Mouse (Mus musculus) liver, embryonic 14.5 days (tissue): Measurements from ENCODE around the gene Ephb1. TPM values are rescaled to one million over a fixed set of nuclear protein-coding genes. Genes with fewer than 3 reads are reported as not detected.

ENCODE experiments used
- ATAC-seq: fragments of 200-750 bp; cut with Nextera tagmentation; 2 replicates; pipeline ENCODE4 v1.8.0; 2017; ENCODE audit warnings: moderate number of reproducible peaks, mild to moderate bottlenecking, moderate library complexity; ENCODE audit not compliant: insufficient read depth
- DNase-seq, 3 experiments: peaks; one replicate each; pipeline ENCODE4 v3.0.0-alpha.2; 2012 to 2013; ENCODE audit warnings: low read depth in 3 of 3, low spot score in 3 of 3
- H3K27ac ChIP-seq: fragments of 300-500 bp; sonication (generic); 2 replicates; pipeline ENCODE4 v1.5.1; 2014; ENCODE audit warnings: moderate library complexity, mild to moderate bottlenecking, control low read depth, inconsistent platforms
- H3K27me3 ChIP-seq: fragments of 300-500 bp; sonication (generic); 2 replicates; pipeline ENCODE4 v1.6.1; 2014; ENCODE audit warnings: mild to moderate bottlenecking, low read length, moderate library complexity; ENCODE audit not compliant: control insufficient read depth, insufficient read depth
- H3K36me3 ChIP-seq: fragments of 300-500 bp; sonication (generic); replicated peaks from 2 replicates; pipeline ENCODE4 v1.6.1; 2014; ENCODE audit warnings: low read depth; ENCODE audit not compliant: control insufficient read depth, insufficient read depth
- H3K4me1 ChIP-seq, 2 experiments: fragments of 200-500 bp in 1 of 2; fragments of 300-500 bp in 1 of 2; sonication (generic) in 1 of 2; replicated peaks; 2 replicates each; pipeline ENCODE4 v1.6.1; 2012 to 2014; ENCODE audit warnings: antibody characterized with exemption in 1 of 2, inconsistent platforms in 1 of 2, low read length in 1 of 2; ENCODE audit not compliant: control insufficient read depth in 2 of 2, insufficient read depth in 2 of 2
- H3K4me2 ChIP-seq: fragments of 300-500 bp; sonication (generic); 2 replicates; pipeline ENCODE4 v1.6.1; 2014; ENCODE audit warnings: low read depth, mild to moderate bottlenecking, control low read depth, moderate library complexity
- H3K4me3 ChIP-seq, 2 experiments: fragments of 200-500 bp in 1 of 2; fragments of 300-500 bp in 1 of 2; sonication (generic) in 1 of 2; 2 replicates each; pipeline ENCODE4 v1.5.1; 2012 to 2014; ENCODE audit warnings: low read depth in 2 of 2, low read length in 2 of 2, mild to moderate bottlenecking in 2 of 2, control low read depth in 1 of 2, inconsistent platforms in 1 of 2, moderate library complexity in 1 of 2; ENCODE audit not compliant: insufficient read depth in 1 of 2
- H3K9ac ChIP-seq: fragments of 300-500 bp; sonication (generic); replicated peaks from 2 replicates; pipeline ENCODE4 v1.6.1; 2014; ENCODE audit warnings: mild to moderate bottlenecking, control low read depth, moderate library complexity
- H3K9me3 ChIP-seq: fragments of 300-500 bp; sonication (generic); 2 replicates; pipeline ENCODE4 v1.6.1; 2016; ENCODE audit warnings: low read length, mixed read lengths; ENCODE audit not compliant: control insufficient read depth
- CTCF ChIP-seq: IDR thresholded peaks from 2 replicates; pipeline ENCODE4 v1.5.1; 2016; ENCODE audit warnings: antibody characterized with exemption, low read depth, control low read depth
- EP300 ChIP-seq: IDR thresholded peaks from 2 replicates; pipeline ENCODE4 v1.6.1; 2016; ENCODE audit warnings: antibody characterized with exemption, low read depth
- WGBS: fragments of 180-500 bp; shearing (Covaris S2); extraction: QIAGEN DNeasy Blood & Tissue Kit; methylation state at CpG from one replicate; pipeline ENCODE4 v1.1.7; 2014; ENCODE audit not compliant: insufficient replicate concordance; 5-methylcytosine and 5-hydroxymethylcytosine counted together
- polyA plus RNA-seq, 2 experiments: library from polyadenylated mRNA; depleted of rRNA in 1 of 2; stranded (reverse) in 1 of 2; unstranded in 1 of 2; fragments of >200 nt; fragmentation: Nextera tagmentation in 1 of 2; extraction: Ambion mirVana in 1 of 2; gene quantifications; 2 replicates each; pipeline versions ENCODE4 v1.2.1 to v1.2.3; 2012 to 2014

Gene Ephb1
- polyA plus RNA-seq, 2 experiments = 0.25 to 0.29 TPM

DNA sequence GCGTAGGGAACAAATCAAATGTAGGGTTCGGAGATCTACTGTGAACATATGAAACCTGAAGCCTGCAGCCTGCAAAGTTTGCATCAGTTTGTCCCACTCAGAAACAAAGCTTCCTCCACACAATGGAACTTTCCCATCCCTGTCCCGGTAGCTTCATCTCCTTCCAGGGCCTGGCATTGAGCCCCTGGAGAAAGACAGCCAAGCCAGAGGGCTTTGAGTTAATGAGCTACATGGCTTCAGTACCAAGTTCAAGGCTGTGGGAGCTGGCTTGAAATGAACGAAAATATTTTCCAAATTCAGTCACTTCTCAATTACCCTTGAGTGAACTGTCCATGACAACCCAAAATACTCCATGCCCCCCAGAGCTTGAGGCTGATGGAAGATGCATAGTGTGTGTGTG lies 160.4 kb downstream of the Ephb1 start:
- Histone ChIP-seq H3K36me3 (no peaks in the 10 kb centered on the region), H3K9ac (no peak overlapping the region), H3K4me2 (no peak overlapping the region), H3K27ac (no peak overlapping the region), H3K27me3 (no peaks in the 10 kb centered on the region), H3K4me3 (no peak overlapping the region), H3K9me3 (no peaks in the 10 kb centered on the region), H3K4me1 (no peaks in the 10 kb centered on the region)
- DNase-seq (no peak), ATAC-seq (no peak)
- WGBS = 62% methylated on average over 4 of the region's 4 CpGs
- TF ChIP-seq CTCF (no peak), EP300 (no peak)

DNA sequence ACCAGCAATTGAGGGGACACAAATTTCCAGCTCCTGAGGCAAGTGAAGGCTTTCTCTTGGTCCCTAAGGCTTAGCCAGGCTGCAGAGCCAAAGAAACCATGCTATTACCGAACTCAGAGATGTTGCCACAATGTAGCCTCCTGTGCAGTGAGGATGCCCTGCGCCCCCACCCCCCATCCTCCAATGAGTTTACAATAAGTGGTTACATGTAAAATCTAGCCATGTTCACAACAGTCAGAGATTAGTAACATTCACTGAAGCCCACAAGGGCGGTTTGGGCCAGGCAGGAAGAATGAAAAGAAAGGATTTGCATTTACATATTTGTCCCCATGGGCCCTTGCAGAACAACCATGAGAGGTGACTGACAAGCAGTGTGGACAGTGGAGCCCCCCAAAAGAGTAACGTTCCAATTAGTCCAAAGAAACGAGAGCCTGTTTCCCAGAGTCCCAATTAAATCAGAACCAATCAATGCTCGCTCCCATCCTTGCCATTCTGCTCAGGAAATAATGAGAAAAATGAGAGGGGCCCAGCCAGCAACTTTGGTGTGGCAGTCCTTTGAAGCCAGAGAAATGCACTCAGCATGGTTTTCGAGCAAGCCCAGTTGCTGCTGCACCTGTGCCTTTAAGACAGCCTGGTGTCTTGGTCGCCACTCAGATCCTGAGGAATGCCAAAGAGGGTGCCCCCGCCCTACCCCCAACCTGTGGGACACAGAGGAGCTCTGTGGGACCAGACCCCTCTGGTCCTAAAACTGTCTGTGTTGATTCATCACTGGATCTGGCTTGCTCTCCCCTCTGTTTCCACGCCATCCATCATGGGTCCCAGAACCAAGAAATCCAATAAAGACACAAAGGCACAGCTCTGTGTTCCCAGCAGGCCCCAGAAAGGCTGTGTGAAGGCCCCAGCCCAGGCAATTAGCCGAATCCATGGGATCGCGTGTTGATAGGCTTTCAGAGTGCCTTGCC lies 161.5 kb downstream of the Ephb1 start:
- Histone ChIP-seq H3K9ac (no peak overlapping the region), H3K4me3 (no peak overlapping the region), H3K4me2 (no peak overlapping the region), H3K27me3 (no peaks in the 10 kb centered on the region), H3K27ac (no peak overlapping the region), H3K9me3 (no peaks in the 10 kb centered on the region), H3K4me1 (no peaks in the 10 kb centered on the region), H3K36me3 (no peaks in the 10 kb centered on the region)
- ATAC-seq = no peak
- WGBS = 49% methylated on average over 13 of the region's 13 CpGs
- DNase-seq = no peak
- no peak for TF ChIP-seq EP300
- no peak for TF ChIP-seq CTCF

DNA sequence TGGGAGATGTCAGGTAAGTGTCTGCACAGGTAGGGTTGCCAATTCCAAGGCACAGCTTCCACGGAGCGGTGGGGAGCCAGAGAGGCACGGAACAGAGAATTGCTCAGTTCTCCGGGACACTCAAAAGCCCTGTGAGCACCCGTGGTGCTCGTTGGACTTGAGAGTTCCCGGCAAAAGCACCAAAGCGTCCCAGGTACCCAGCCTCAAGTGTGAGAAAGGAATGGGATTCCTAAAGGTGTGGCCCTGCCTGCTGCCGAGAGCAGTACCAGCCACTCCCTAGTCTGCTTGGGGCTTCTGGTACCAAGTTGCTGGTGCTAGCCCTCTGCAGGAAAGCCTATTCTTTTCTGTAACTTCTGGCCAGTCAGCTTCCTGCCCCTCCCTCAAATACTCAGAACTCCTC lies 164.4 kb downstream of the Ephb1 start:
- no peak overlapping the region for H3K9ac ChIP-seq
- H3K27ac ChIP-seq = no peak overlapping the region
- ATAC-seq = no peak
- no peaks in the 10 kb centered on the region for H3K4me1 ChIP-seq
- no peak overlapping the region for H3K4me2 ChIP-seq
- no peaks in the 10 kb centered on the region for H3K27me3 ChIP-seq
- H3K4me3 ChIP-seq = no peak overlapping the region
- H3K9me3 ChIP-seq = no peaks in the 10 kb centered on the region
- no peak for DNase-seq
- WGBS = 59% methylated on average over 9 of the region's 9 CpGs
- TF ChIP-seq CTCF (no peak), EP300 (no peak)
- no peaks in the 10 kb centered on the region for H3K36me3 ChIP-seq

DNA sequence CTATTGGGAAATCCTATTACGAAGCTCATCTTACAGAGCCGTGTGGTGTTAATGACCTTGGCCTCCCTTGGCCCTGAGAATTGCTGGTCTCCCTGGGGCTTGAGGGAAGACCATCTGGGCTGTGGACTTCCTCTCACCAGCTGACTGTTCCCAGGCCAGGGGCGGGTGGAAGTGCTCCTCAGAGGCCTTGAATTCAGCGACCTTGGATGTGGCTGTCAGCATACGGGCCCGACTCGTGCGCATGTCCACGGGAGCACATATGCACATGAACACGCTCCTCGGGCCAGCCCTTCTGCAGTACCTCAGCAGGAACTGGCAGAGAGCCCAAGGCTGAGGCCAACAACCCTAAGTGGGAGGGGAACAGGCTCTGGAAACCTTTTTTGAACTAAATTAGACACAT lies 165.1 kb downstream of the Ephb1 start:
- H3K4me1 ChIP-seq = no peaks in the 10 kb centered on the region
- no peak overlapping the region for H3K4me2 ChIP-seq
- WGBS = 53% methylated on average over 11 of the region's 11 CpGs
- no peak overlapping the region for H3K9ac ChIP-seq
- no peaks in the 10 kb centered on the region for H3K36me3 ChIP-seq
- no peak overlapping the region for H3K27ac ChIP-seq
- H3K9me3 ChIP-seq = no peaks in the 10 kb centered on the region
- no peak overlapping the region for H3K4me3 ChIP-seq
- DNase-seq (no peak), ATAC-seq (no peak)
- no peaks in the 10 kb centered on the region for H3K27me3 ChIP-seq
- TF ChIP-seq CTCF (no peak), EP300 (no peak)

DNA sequence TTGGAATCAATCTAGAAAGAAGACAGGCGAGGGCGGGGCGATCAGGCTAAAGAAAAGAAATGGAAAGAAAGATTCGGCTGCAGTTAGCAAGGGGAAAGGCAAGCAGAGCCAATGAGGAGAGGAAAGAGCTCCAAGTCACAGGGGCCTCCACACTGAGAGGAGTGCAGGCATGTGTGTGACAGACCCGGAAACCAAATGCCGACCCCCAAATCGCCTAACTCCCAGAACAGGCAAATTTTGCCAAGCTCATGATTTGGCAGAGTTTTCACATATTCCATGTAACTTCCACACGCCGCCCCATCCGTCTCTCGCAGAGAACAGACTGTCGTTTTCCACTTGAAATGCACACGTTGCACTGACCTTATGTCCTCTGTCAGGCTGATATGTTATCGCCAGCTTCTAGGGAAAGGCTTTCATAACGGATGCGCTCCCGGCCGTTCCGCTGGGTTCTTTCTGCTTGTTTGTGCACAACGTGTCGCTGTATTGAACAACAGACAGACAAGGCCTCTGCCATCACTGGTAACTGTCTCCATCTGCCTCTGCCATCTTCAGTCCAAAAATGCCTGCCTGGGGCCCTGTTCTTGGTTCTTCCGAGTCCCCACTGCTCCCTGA lies 170.7 kb downstream of the Ephb1 start:
- Histone ChIP-seq H3K9me3 (no peaks in the 10 kb centered on the region), H3K9ac (no peak overlapping the region), H3K27ac (no peak overlapping the region), H3K27me3 (no peaks in the 10 kb centered on the region), H3K4me3 (no peak overlapping the region), H3K4me2 (no peak overlapping the region), H3K36me3 (no peaks in the 10 kb centered on the region), H3K4me1 (no peaks in the 10 kb centered on the region)
- no peak for ATAC-seq
- no peak for DNase-seq
- TF ChIP-seq EP300 = no peak
- no peak for TF ChIP-seq CTCF
- 69% methylated on average over 22 of the region's 22 CpGs for WGBS
